Mouse (Mus musculus): ENCODE measurements around the gene 4930578G10Rik. TPM values are rescaled to one million over a fixed set of nuclear protein-coding genes. Genes with fewer than 3 reads are reported as not detected.

The 4930578G10Rik gene
- polyA plus RNA-seq, 1 experiment from 2014 or later, result 0.40 TPM

Other genes with a start within 250 kb of the 4930578G10Rik start
- gene Fam205a2, start 207.4 kb upstream of the 4930578G10Rik start, polyA plus RNA-seq (2016; fragmentation: Nextera tagmentation; extraction: Ambion mirVana), result not detected in 2 replicates
- not detected in 2 replicates for gene Gm10591, start 123.3 kb upstream of the 4930578G10Rik start, polyA plus RNA-seq (2016; fragmentation: Nextera tagmentation; extraction: Ambion mirVana)
- gene Gm2564, start 105.8 kb upstream of the 4930578G10Rik start, polyA plus RNA-seq (2016; fragmentation: Nextera tagmentation; extraction: Ambion mirVana), result not detected in 2 replicates
- not detected in 2 replicates for gene Ccl27b, start 80.3 kb upstream of the 4930578G10Rik start, polyA plus RNA-seq (2016; fragmentation: Nextera tagmentation; extraction: Ambion mirVana)
- not detected in 2 replicates for gene Il11ra2, start 73.7 kb upstream of the 4930578G10Rik start, polyA plus RNA-seq (2016; fragmentation: Nextera tagmentation; extraction: Ambion mirVana)
- gene Ccl19, start 21.0 kb downstream of the 4930578G10Rik start, polyA plus RNA-seq (2016; fragmentation: Nextera tagmentation; extraction: Ambion mirVana), result not detected in 2 replicates
- gene Ccl21a, start 38.4 kb downstream of the 4930578G10Rik start, polyA plus RNA-seq (2016; fragmentation: Nextera tagmentation; extraction: Ambion mirVana), result 0.33 and 0.45 TPM in 2 replicates
- 0.04 TPM in 1 of 2 replicates, not detected in the other for gene Fam205a1, start 118.3 kb downstream of the 4930578G10Rik start, polyA plus RNA-seq (2016; fragmentation: Nextera tagmentation; extraction: Ambion mirVana)
- 0.11 TPM in 1 of 2 replicates, not detected in the other for gene Gm12394, start 121.2 kb downstream of the 4930578G10Rik start, polyA plus RNA-seq (2016; fragmentation: Nextera tagmentation; extraction: Ambion mirVana)
- gene Fam205c, start 138.7 kb downstream of the 4930578G10Rik start, polyA plus RNA-seq (2016; fragmentation: Nextera tagmentation; extraction: Ambion mirVana), result 0.37 and 0.60 TPM in 2 replicates
- gene Phf24, start 181.1 kb downstream of the 4930578G10Rik start, polyA plus RNA-seq (2016; fragmentation: Nextera tagmentation; extraction: Ambion mirVana), result 3.4 and 3.9 TPM in 2 replicates
- gene Dnajb5, start 214.3 kb downstream of the 4930578G10Rik start, polyA plus RNA-seq (2016; fragmentation: Nextera tagmentation; extraction: Ambion mirVana), result 15.6 and 17.7 TPM in 2 replicates
- 0.23 and 0.49 TPM in 2 replicates for gene 1700022I11Rik, start 234.1 kb downstream of the 4930578G10Rik start, polyA plus RNA-seq (2016; fragmentation: Nextera tagmentation; extraction: Ambion mirVana)